Mouse (Mus musculus) CH12.LX (cell line): ENCODE results near the gene Tmc7. TPM values are rescaled to one million over a fixed set of nuclear protein-coding genes. Genes with fewer than 3 reads are reported as not detected.

Source experiments
- DNase-seq: peaks from one replicate; pipeline ENCODE4 v3.0.0-alpha.2; 2013; ENCODE audit errors: extremely low read depth
- H3K27ac ChIP-seq: 2 replicates; pipeline ENCODE4 v1.5.1; 2012; ENCODE audit warnings: low read depth, mild to moderate bottlenecking, control low read depth, moderate library complexity; ENCODE audit not compliant: insufficient read depth
- H3K27me3 ChIP-seq: replicated peaks from 2 replicates; pipeline ENCODE3; 2012; ENCODE audit warnings: inconsistent platforms
- H3K36me3 ChIP-seq, 2 experiments: replicated peaks in 1 of 2; 2 replicates each; pipeline versions ENCODE3 to v1.6.1; 2012; ENCODE audit warnings: inconsistent platforms in 1 of 2, low read length in 1 of 2, mild to moderate bottlenecking in 1 of 2, mixed read lengths in 1 of 2, moderate library complexity in 1 of 2; ENCODE audit not compliant: control insufficient read depth in 1 of 2, insufficient read depth in 1 of 2
- H3K4me1 ChIP-seq, 2 experiments: 2 replicates each; pipeline ENCODE4 v1.6.1; 2012; ENCODE audit warnings: inconsistent platforms in 1 of 2, moderate library complexity in 1 of 2; ENCODE audit not compliant: insufficient read depth in 2 of 2, control insufficient read depth in 1 of 2
- H3K4me2 ChIP-seq: 2 replicates; pipeline ENCODE4 v1.6.1; 2012; ENCODE audit warnings: low read depth, mild to moderate bottlenecking, control low read depth; ENCODE audit not compliant: poor library complexity, insufficient read depth, severe bottlenecking
- H3K4me3 ChIP-seq, 3 experiments: fragments of 150-350 bp in 1 of 3; sonication (generic) in 1 of 3; replicated peaks in 1 of 3; 2 replicates each; pipeline versions ENCODE3 to v1.5.1; 2011 to 2012; ENCODE audit warnings: low read depth in 2 of 3, low read length in 2 of 3, mild to moderate bottlenecking in 2 of 3, moderate library complexity in 2 of 3, control low read depth in 1 of 3, improper control_type of control experiment in 1 of 3, inconsistent platforms in 1 of 3, mixed read lengths in 1 of 3; ENCODE audit not compliant: poor library complexity in 1 of 3
- H3K79me2 ChIP-seq: replicated peaks from 2 replicates; pipeline ENCODE4 v1.6.1; 2012; ENCODE audit warnings: mild to moderate bottlenecking, moderate library complexity; ENCODE audit not compliant: control insufficient read depth, poor library complexity, insufficient read depth, severe bottlenecking; ENCODE audit errors: extremely low read depth
- H3K9ac ChIP-seq: 2 replicates; pipeline ENCODE4 v1.6.1; 2012; ENCODE audit warnings: low read depth, mild to moderate bottlenecking, control low read depth, moderate library complexity; ENCODE audit not compliant: insufficient read depth
- H3K9me3 ChIP-seq: replicated peaks from 2 replicates; pipeline ENCODE3; 2012; ENCODE audit warnings: low read length, inconsistent platforms, mixed read lengths
- CHD1 ChIP-seq: IDR thresholded peaks from 2 replicates; pipeline ENCODE4 v1.6.1; 2012; ENCODE audit warnings: low read depth, low read length, improper control_type of control experiment, inconsistent platforms
- CHD2 ChIP-seq: IDR thresholded peaks from 2 replicates; pipeline ENCODE4 v1.6.1; 2011; ENCODE audit warnings: low read length, improper control_type of control experiment
- CTCF ChIP-seq, 2 experiments: IDR thresholded peaks in 1 of 2; conservative IDR thresholded peaks in 1 of 2; 2 replicates each; pipeline ENCODE4 v1.5.1; 2011 to 2012; ENCODE audit warnings: low read depth in 2 of 2, low read length in 2 of 2, improper control_type of control experiment in 1 of 2, inconsistent platforms in 1 of 2, mild to moderate bottlenecking in 1 of 2, moderate library complexity in 1 of 2
- E2F4 ChIP-seq: IDR thresholded peaks from 2 replicates; pipeline ENCODE4 v1.6.1; 2011; ENCODE audit warnings: low read depth, low read length, improper control_type of control experiment; ENCODE audit not compliant: insufficient replicate concordance
- ELF1 ChIP-seq: IDR thresholded peaks from 2 replicates; pipeline ENCODE4 v1.6.1; 2014; ENCODE audit warnings: low read depth, mild to moderate bottlenecking, inconsistent platforms, low read length, improper control_type of control experiment
- GABPA ChIP-seq: IDR thresholded peaks from 2 replicates; pipeline ENCODE4 v1.6.1; 2012; ENCODE audit warnings: low read depth, low read length, improper control_type of control experiment, inconsistent platforms; ENCODE audit not compliant: insufficient replicate concordance
- IRF4 ChIP-seq: IDR thresholded peaks from 2 replicates; pipeline ENCODE4 v1.6.1; 2014; ENCODE audit warnings: low read depth, mild to moderate bottlenecking, inconsistent platforms, low read length, improper control_type of control experiment
- JUN ChIP-seq: IDR thresholded peaks from 2 replicates; pipeline ENCODE4 v1.6.1; 2011; ENCODE audit warnings: low read depth, mild to moderate bottlenecking, low read length, improper control_type of control experiment, moderate library complexity; ENCODE audit not compliant: insufficient read depth
- JUND ChIP-seq: conservative IDR thresholded peaks from 2 replicates; pipeline ENCODE4 v1.6.1; 2011; ENCODE audit warnings: low read depth, low read length, improper control_type of control experiment
- MAZ ChIP-seq: IDR thresholded peaks from 2 replicates; pipeline ENCODE4 v1.6.1; 2012; ENCODE audit warnings: low read depth, mild to moderate bottlenecking, inconsistent platforms, low read length, improper control_type of control experiment, moderate library complexity
- NRF1 ChIP-seq: IDR thresholded peaks from 2 replicates; pipeline ENCODE4 v1.6.1; 2014; ENCODE audit warnings: low read depth, mild to moderate bottlenecking, inconsistent platforms, low read length, improper control_type of control experiment, moderate library complexity
- PAX5 ChIP-seq: IDR thresholded peaks from 2 replicates; pipeline ENCODE4 v1.6.1; 2012; ENCODE audit warnings: low read length, inconsistent platforms, mixed read lengths
- POLR2A ChIP-seq: IDR thresholded peaks from 2 replicates; pipeline ENCODE4 v1.6.1; 2011; ENCODE audit warnings: low read depth, mild to moderate bottlenecking, improper control_type of control experiment, low read length
- RCOR1 ChIP-seq: conservative IDR thresholded peaks from 2 replicates; pipeline ENCODE4 v1.6.1; 2012; ENCODE audit warnings: low read depth, mild to moderate bottlenecking, inconsistent platforms, low read length, improper control_type of control experiment
- SIN3A ChIP-seq: IDR thresholded peaks from 2 replicates; pipeline ENCODE4 v1.6.1; 2012; ENCODE audit warnings: low read length, improper control_type of control experiment, inconsistent platforms
- TBP ChIP-seq: conservative IDR thresholded peaks from 2 replicates; pipeline ENCODE4 v1.6.1; 2011; ENCODE audit warnings: low read depth, low read length, improper control_type of control experiment
- TCF12 ChIP-seq: IDR thresholded peaks from 2 replicates; pipeline ENCODE4 v1.6.1; 2014; ENCODE audit warnings: low read depth, mild to moderate bottlenecking, inconsistent platforms, low read length, improper control_type of control experiment
- UBTF ChIP-seq: IDR thresholded peaks from 2 replicates; pipeline ENCODE4 v1.6.1; 2012; ENCODE audit warnings: low read depth, mild to moderate bottlenecking, inconsistent platforms, low read length, improper control_type of control experiment, moderate library complexity
- USF1 ChIP-seq: IDR thresholded peaks from 2 replicates; pipeline ENCODE4 v1.6.1; 2014; ENCODE audit warnings: low read depth, mild to moderate bottlenecking, inconsistent platforms, low read length, improper control_type of control experiment
- USF2 ChIP-seq: conservative IDR thresholded peaks from 2 replicates; pipeline ENCODE4 v1.6.1; 2011; ENCODE audit warnings: low read depth, low read length, improper control_type of control experiment
- ZKSCAN1 ChIP-seq: IDR thresholded peaks from 2 replicates; pipeline ENCODE4 v1.6.1; 2012; ENCODE audit warnings: low read depth, inconsistent platforms, low read length, improper control_type of control experiment, borderline replicate concordance
- ZMIZ1 ChIP-seq: IDR thresholded peaks from 2 replicates; pipeline ENCODE4 v1.6.1; 2012; ENCODE audit warnings: low read depth, mild to moderate bottlenecking, inconsistent platforms, low read length, improper control_type of control experiment
- ZNF384 ChIP-seq: IDR thresholded peaks from 2 replicates; pipeline ENCODE4 v1.6.1; 2012; ENCODE audit warnings: low read depth, low read length, improper control_type of control experiment, inconsistent platforms
- dilution Hi-C: fragments of 300-500 bp; cut with MboI; formaldehyde crosslinking; loops from 2 replicates; pipeline ENCODE4 v1.14.3; 2020; ENCODE audit warnings: low sequenced_read_pairs; ENCODE audit not compliant: extremely low pct_unique_long_range_greater_than_20kb, extremely low pct_ligation_motif_present
- in situ Hi-C: fragments of 300-500 bp; cut with MboI; formaldehyde crosslinking; loops from 3 replicates; pipeline ENCODE4 v1.14.3; 2019; ENCODE audit warnings: low sequenced_read_pairs, low pct_ligation_motif_present, low pct_unique_long_range_greater_than_20kb, mixed read lengths
- polyA plus RNA-seq: library from polyadenylated mRNA; unstranded; fragments of >175 nt; gene quantifications from 2 replicates; pipeline ENCODE4 v1.2.1, GENCODE M21; 2012; ENCODE audit warnings: low read depth; ENCODE audit not compliant: insufficient read length
- total RNA-seq, 2 experiments: library from RNA; depleted of rRNA; stranded (reverse); fragments of 300-350 nt in 1 of 2; fragments of >200 nt in 1 of 2; gene quantifications; 2 replicates each; pipeline ENCODE4 v1.2.3; 2012 to 2014

Gene Tmc7
- total and polyA plus RNA-seq, 3 experiments = 0.13 TPM; not detected in 2

DNA sequence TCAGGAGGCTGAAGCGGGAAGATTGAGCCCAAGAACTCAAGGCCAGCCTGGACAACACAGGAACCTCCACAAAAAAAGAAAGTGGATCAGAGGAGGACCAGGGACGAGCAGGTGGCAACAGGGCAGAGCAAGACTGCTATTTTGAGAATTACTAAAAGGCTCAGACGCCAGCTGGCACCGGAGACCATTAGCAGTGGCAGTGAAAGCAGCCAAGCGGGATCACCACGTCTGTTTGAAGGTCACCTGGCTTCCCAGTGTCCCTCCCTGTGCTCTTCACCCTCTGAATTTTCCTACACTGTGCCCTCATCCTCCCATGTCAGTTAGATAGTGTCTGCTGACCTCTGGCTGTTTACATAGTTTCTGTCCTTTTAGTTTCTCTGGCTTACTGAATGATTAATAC is 1.3 kb upstream of the Tmc7 start (continued):
- no peak for TF ChIP-seq RCOR1
- no peak for TF ChIP-seq GABPA

- Histone ChIP-seq H3K9ac (no peak overlapping the region), H3K27ac (no peak overlapping the region), H3K4me3 (no peak overlapping the region), H3K36me3 (no peaks in the 10 kb centered on the region), H3K79me2 (no peaks in the 10 kb centered on the region), H3K4me1 (no peaks in the 10 kb centered on the region; a peak in 1 of 4 replicates), H3K9me3 (peaks cover 26% of the 10 kb centered on the region), H3K4me2 (no peak overlapping the region), H3K27me3 (peaks cover 25% of the 10 kb centered on the region)
- TF ChIP-seq CHD2 (no peak), CTCF (conservative IDR thresholded peaks at IDR 0.05 in 1 of 2, IDR thresholded peaks at IDR 0.05 in 1 of 2; ENCODE audit: low read depth in 2 of 2, low read length in 2 of 2) (no peak), TCF12 (no peak), E2F4 (no peak), IRF4 (no peak), UBTF (no peak), ZNF384 (no peak), SIN3A (no peak), POLR2A (no peak), CHD1 (no peak), USF2 (no peak), ELF1 (no peak), USF1 (no peak), ZKSCAN1 (no peak)
- no peak for DNase-seq
- dilution Hi-C loops = no loop called here
- in situ Hi-C loops = no loop called here
Measured at GRCm38 (mm10) chr7:118584926-118585325, 390 bp upstream of the Tmc7 start.

GRCm38 (mm10) chr7:118583821-118584220 is 715 bp downstream of the Tmc7 start:
- Histone ChIP-seq H3K4me1 (peaks cover 0 to 2% of the 10 kb centered on the region in 2 experiments; a peak in 2 of 4 replicates), H3K36me3 (no peaks in the 10 kb centered on the region), H3K27me3 (peaks cover 27% of the 10 kb centered on the region), H3K9ac (no peak overlapping the region), H3K4me2 (no peak overlapping the region), H3K79me2 (no peaks in the 10 kb centered on the region), H3K9me3 (peaks cover 26% of the 10 kb centered on the region), H3K4me3 (no peak overlapping the region), H3K27ac (no peak overlapping the region)
- in situ Hi-C loops (no loop called here), dilution Hi-C loops (no loop called here)
- no peak for TF ChIP-seq USF2
- no peak for TF ChIP-seq ELF1
- no peak for TF ChIP-seq JUND
- TF ChIP-seq TBP = no peak
- no peak for TF ChIP-seq TCF12
- no peak for TF ChIP-seq MAZ
- no peak for TF ChIP-seq ZMIZ1
- no peak for TF ChIP-seq NRF1
- no peak for TF ChIP-seq PAX5
- no peak for TF ChIP-seq JUN
- no peak for DNase-seq
